Mouse (Mus musculus): ENCODE results near the gene Cygb.
"Not testable (repeated sequence)": the region's sequence is repeated elsewhere in the genome, so short reads cannot be mapped to it uniquely, and the experiment has no call there.

Cygb gene

DNA sequence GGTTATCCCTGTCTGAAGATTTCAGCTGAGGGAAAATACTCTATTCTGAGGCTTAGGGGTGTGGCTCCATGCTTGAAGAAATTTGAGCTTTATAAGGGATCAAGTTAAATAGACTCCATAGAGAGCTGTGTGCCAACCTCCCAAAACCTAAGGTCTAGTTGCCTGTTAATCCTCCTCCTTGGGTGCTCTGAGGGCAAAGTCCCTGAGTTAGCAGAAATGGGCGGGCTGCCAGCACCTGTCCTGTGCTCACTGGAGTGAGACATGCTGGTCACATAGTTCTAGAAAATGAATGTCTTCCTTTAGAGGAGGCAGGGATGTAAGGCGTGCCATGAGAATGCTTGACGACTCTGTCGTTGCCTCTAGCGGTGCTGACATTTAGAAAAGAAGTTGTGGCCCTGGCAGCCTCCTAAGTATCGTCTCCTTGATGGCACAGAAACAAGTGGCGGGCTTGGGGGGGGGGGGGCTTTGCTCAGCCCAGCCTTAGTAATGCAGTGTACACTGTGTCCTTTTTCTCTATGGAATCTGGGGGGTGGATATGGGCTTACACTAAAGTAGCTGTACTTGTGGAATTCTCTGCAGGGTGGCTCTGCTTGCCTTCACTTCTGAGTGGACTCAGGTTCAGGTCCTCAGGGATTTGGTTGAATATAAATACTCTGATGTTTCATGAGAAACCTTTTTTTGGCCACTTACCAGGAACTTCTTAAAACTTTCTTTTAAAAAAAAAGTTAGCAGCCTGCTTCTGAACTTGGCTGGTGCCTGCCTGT is 20.7 kb upstream of the Cygb start:
- no peak for DNase-seq (ENCODE audit: low read depth, low spot score)

DNA sequence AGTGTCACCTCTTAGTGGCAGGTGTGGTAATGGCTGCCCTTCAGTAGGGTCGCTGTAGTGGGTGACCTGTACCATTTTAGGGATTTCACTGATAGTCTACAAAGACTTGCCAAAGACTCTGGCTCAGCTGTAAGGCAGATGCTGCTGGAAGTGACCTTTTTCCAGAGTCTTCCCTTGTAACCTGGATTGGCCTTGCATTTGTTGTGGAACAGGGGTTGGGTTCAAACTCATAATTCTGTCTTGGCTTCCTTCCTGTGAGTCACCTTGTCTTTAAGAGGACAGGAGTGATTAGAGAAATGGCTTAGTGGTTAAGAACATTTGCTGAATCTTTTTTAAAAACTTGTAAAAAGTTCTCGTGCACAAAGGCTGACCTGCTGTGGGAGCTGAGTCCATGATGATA is 19.3 kb upstream of the Cygb start:
- no peak for DNase-seq (ENCODE audit: low read depth, low spot score)

DNA sequence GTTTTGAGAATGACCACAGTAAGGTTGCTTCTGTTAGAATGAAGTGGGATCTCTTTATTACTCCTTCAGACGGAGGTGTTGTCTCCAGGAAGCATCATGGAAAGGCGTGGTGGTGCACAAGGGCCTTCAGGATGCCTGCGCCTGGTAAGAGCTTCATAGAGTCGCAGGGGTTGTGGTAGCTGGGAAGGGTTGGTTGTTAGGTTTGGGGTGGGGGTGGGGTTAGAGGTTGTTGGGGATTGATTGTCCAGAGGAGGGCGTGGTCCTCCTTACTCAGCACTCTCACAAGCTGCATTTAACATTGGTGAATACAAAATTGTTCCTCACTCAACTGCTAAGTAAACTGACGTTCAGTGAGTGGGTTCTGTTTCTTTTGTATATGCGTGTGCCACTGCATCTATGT is 18.5 kb upstream of the Cygb start:
- DNase-seq (ENCODE audit: low read depth, low spot score) = peak; percentile 88

DNA sequence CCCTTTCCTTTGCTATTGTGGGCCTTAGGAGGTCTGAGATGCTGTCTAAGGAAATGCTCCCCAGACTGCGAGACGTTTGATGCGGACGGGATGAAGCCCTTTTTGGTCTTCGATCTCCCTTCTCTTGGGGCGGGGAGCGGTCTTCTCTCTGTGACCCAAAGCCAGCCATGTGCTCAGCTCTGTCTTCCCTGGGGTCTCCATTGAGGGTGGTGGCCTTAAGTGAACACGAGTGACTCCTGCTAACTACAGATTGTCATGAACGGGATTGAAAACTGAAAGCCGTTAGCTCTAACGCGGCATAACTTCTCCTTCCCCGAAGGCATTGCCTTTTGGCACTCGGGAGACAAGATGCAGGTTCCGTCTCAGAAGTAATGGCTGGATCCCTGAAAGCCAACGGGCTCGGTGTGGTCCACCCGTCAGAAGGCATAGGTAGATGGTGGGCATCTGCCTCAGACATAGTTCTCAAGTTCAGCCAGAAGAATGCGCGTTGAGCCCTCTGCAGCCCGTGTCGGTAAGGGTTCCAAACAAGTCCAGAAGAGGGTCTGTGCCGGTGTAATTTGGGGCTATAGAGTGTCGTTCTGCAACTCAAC is 17.8 kb upstream of the Cygb start:
- DNase-seq (ENCODE audit: low read depth, low spot score) = no peak

DNA sequence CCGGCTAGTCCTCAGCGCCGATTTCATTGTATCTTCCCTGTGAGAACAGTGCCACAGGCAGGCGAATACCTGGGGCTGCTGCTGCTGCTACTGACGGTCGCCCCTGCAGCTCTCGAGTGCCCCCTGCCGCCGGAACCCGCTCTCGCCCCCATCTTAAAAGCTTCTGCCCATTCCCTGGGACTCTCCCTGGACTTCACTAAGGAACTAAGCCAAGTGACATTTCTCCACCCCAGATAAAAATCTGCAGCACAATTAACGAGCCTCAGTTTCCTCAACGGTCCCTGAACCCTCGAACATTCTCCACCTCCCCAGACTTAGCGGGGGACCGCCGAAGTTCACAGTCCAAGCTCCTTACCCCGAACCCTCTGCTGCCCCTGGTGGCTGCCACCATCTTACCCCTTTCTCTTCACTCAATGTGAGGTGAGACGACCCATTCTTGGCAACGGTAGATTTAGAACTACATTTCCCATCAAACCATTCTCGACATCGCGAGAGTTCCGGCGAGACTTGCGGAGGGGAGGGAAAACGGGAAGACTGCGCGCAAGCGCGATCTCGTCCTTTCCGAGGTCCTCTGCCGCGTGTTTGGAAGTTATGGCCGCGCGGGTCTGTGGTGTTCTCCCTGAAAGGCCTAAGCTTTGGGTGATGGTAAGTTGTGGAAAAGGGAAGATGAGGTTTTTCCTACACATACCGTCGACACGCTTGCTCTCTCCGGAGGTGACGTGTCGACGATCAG is 17.2 kb upstream of the Cygb start:
- DNase-seq (ENCODE audit: low read depth, low spot score) = peak; percentile 99

DNA sequence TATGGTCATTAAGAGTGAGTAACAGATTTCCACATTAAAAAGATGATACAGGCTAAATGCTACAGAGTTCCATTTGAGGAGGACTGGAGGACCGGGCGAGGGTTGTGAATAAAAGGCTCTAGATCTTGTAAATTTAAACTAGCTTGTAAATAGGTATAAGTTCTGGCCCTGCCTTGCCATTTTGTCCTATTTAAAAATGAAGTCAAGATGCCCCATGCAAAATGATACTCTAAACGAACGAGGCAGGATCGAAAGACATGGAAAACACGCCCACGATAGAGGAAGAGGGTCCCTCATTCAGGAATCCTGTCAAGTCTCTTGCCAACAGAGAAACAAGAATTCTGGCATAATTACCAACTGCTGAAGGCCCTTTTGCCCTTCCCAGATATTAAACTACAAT is 16.3 kb upstream of the Cygb start:
- DNase-seq (ENCODE audit: low read depth, low spot score) = no peak

DNA sequence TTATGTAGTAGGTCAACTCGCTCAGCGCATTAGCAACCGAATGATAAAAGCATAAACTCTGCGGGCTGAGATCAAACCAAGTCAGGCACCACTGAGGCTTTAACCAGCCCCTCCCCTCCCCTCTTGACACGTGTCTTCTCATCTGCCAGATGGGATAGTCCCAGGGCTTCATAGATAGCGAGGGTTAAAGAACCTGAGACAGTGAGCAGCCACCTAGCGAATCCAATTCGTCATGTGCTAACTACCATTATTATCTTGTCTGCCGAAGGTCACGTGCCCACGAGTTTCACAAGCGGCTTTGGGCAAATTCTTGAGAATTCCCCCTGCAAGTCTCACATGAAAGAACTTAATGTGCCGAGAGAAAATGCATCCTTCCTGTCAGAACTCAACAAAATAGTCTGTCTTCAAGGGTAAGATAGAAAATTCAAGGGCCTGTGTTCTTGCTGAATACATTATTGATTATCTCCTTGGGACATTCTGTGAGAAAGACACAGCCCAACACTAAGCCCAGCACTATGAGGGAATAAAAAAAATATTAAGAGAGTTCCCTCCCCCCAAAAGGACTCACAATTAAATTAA is 15.8 kb upstream of the Cygb start:
- no peak for DNase-seq (ENCODE audit: low read depth, low spot score)

DNA sequence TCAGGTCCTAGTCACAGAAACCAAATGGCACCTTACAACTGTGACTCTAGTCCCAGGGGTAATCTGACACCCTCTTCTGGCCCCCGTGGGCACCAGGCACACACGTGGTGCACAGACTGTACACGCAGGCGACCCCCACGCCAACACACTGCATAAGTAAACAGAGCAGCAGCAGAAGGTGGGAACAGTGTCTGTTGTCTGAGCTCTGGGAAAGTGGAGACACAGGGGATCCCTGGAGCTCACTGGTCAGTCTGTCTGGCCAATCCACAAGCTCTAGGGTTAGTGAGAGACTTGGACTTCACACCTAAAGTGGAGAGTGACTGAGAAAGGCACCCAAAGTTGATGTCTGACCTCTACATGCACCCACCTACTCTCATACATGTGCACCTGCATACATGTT is 15.2 kb upstream of the Cygb start:
- no peak for DNase-seq (ENCODE audit: low read depth, low spot score)

DNA sequence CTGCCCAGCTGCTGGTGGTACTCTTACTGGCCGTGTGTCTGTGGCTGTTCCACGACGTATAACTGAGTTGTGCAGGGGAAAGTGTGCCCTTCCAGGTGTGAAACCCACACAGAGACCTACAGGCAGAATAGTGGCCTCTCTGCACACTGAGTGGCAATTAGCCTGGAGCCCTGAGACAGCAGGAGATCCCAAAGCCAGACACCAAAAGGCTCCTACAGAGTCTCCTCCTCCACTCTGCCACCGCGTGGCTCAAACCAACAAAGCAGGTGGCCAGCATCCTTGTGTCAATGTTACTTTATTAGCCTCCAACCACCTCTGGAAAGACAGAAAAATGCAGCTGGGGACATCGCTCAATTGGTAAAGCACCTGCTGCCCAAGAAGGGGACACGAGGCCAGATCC is 14.7 kb upstream of the Cygb start:
- no peak for DNase-seq (ENCODE audit: low read depth, low spot score)

DNA sequence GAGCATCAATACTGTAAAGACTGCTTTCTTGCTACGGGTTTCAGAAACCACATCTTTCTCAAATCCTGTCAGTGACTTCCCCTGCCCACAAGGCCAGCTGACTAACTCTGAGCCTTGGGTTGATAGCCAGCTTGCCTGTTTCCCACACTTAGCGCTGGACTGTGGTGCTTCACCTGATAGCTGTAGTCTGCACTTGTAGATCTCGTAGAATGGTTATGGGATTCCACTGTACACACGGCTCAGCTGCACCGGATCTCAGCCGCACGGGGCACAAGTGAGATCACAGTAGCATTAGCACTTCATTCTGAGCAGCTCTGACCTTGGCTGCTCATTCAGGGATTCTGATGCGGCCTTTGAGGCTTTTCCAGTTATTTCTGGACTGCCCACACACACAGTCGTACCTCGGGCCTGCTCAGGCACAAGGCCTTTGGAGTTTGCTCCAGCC is 14.3 kb upstream of the Cygb start:
- DNase-seq (ENCODE audit: low read depth, low spot score) = no peak

DNA sequence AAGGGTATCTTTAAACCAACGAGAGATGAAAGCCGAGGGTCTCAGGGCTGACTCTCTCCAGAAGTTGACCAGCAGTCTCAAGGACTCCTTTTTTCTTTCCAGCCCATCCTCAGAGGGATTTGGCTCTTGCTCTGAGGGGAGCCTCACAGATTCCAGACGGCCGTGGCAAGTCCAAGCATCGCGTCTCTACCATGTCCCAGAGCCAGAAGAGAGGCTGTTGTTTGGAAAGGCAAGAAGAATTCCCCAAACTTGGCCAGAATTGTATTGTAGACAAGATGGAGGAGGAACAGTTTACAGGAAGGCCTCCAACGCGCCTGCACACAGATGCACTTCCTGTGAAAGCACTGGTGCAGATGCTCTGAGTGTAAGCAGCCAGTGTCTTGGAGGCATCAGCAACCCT is 13.8 kb upstream of the Cygb start:
- no peak for DNase-seq (ENCODE audit: low read depth, low spot score)

DNA sequence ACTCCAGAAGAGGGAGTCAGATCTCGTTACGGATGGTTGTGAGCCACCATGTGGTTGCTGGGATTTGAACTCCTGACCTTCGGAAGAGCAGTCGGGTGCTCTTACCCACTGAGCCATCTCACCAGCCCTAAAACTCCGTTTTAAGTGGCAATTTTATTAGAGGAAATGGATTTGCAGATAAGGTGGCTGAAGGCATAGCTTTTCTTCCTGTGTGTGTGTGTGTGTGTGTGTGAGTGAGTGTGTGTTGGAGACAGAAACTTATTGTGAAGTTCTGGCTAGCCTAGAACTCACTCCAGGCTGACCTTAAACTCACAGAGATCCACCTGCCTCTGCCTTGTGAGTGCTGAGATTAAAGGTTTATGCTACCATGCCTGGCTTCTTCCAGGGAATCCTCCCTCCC is 12.9 kb upstream of the Cygb start:
- not testable (repeated sequence) for DNase-seq (ENCODE audit: low read depth, low spot score)

DNA sequence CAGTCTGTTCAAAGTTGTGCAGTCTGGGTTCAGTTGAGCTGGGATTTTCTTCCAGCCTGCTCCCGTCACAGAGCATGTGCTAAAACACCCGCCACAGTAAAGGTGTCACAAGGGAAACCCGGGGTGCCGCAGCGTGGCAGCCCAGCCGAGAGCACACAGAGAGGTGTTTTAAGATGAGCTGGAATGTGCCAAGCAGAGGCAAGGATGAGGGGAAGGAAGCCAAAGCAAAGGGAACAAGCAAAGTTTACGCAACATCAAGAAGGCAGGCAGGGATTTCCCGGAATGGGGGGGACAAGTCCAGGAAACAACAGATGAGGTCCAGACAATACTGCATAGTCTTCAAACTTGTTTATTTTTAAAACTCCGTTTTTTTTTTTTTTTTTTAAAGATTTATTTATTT is 12.5 kb upstream of the Cygb start:
- no peak for DNase-seq (ENCODE audit: low read depth, low spot score)

DNA sequence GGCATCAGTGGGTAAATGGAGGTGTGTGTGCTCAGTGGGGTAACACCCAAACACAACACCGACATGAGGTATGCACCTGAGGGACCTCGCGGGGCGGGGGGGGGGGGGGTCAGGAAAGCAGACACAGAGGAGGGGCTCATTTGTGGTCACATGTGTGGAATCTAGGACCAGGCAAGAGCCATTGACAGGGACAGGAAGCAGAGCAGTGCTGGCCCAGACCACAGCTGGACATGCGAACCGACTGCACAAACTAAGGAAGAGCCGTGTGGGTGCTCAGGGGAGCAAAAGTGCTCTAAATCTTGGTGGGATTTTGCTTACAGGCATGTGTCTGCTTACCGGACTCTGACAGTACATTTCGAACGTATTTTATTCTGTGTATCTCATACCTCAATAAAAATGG is 11.2 kb upstream of the Cygb start:
- no peak for DNase-seq (ENCODE audit: low read depth, low spot score)

DNA sequence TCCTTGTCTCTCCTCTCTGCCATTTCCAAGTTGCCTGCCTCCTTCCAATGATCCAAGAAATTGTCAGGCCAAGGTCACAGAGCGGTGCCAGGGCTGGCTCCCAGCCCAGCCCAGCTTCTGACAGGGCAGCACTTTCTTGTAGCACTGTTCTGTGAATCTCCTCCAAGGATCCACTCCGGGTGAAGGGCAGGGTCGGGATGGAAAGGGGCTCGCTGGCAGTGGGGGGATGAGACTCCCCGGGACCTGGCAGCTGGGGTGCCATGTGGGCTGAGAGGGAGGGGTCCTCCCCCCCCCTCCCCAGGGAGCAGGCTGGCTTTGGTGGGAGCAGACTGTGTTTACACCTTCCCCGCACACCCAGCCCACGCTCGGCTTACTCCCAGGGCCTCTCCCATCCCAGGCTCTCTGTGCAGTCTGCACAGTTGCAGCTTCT is 7.8 kb upstream of the Cygb start:
- DNase-seq (ENCODE audit: low read depth, low spot score) = no peak

DNA sequence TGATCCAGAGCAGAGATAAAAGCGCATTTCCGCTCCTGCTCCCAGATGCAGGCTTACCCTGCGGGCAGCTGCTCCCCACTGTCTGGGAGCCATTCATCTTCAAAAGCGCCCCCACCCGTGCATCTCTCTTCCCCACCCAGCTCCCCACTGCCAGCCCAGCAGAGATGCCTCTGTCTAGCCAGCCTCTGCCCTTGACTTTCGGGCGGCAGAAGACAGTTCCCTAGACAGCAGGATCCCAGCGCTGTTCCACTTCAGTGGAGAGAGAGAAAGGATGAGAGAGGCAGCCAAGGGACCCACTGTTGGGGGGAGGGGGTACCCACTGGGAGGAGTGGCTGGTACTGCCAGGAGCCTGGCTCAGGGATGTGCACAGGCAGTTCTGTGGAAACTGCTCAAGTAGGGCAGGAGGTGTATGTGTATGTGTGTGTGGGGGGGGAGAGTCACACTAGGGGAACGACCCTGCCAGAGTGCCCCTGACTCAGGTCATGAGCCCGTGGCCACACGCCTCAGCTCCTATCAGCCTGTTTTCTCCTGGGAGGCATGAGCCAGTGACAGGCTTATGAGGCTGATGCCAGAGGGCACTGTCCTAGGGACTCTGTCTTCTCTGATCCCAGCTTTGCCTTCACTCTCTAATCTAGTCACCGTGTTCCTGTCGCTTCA is 7.3 kb upstream of the Cygb start:
- DNase-seq (ENCODE audit: low read depth, low spot score) = no peak

DNA sequence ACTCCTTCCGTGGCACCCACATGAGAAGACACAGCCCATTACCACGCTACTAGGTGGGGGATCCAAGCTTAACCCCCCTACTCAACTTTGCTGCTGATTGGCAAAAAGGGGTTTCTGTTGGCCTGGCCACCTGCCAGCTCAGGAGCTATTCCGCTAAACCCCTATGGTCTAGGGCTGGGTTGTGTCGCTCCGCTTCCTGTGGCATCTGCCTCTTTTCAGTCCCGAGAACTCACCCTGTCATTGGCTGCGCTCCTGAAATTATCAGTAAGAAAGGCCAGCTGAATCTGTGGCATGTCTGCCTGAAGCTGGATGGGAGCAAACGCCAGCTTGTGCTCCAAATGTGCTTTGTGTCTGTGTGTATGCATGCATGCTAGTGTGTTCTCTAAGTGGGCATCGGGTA is 6.1 kb upstream of the Cygb start:
- no peak for DNase-seq (ENCODE audit: low read depth, low spot score)

DNA sequence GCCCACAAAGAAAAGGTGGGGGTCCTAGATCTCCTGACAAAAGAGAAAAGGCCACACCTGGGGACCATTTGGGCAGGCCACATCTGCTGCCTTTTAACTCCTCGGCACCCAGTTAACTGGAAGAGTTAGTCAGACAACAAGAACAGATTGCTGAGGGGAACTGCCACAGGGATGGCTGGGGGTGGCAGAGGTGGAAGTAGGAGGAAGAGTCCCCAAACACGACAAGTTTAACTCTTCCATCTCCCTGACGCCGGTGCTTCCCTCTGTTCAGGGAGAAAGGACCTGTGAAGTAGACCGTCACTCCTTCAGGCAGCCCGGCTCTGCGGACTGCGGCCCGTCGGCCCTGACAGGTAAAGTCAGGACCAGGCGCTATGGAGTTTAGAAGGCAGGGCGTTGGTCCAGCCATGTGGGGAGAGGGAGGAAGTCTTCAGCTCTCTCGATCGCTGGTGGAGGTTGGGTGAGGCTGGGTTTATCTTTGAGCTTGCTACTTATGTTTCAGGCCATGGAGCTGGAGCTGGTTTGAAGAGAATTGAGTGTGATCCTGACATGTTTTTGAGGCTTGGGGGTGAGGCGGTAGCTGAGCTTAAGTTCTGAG is 5.0 kb upstream of the Cygb start:
- DNase-seq (ENCODE audit: low read depth, low spot score) = no peak

DNA sequence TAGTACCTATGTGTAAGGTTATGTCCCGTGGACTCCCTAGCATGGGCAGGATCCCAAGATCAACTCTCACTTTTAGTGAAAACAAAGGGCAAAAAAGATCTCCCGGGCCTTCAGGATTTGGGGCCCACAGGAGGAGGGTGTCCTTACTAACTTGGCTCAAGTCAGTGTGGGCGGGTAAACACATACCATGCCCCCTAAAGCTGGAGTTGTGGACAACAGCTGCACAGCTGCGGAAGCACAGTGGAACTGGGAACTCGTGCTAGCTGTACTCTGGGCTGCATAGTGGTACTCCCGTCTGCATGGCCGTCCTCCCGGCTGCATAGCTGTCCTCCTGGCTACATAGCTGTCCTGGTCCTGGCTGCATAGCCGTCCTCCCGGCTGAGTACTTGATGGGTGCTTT is 4.1 kb upstream of the Cygb start:
- no peak for DNase-seq (ENCODE audit: low read depth, low spot score)

DNA sequence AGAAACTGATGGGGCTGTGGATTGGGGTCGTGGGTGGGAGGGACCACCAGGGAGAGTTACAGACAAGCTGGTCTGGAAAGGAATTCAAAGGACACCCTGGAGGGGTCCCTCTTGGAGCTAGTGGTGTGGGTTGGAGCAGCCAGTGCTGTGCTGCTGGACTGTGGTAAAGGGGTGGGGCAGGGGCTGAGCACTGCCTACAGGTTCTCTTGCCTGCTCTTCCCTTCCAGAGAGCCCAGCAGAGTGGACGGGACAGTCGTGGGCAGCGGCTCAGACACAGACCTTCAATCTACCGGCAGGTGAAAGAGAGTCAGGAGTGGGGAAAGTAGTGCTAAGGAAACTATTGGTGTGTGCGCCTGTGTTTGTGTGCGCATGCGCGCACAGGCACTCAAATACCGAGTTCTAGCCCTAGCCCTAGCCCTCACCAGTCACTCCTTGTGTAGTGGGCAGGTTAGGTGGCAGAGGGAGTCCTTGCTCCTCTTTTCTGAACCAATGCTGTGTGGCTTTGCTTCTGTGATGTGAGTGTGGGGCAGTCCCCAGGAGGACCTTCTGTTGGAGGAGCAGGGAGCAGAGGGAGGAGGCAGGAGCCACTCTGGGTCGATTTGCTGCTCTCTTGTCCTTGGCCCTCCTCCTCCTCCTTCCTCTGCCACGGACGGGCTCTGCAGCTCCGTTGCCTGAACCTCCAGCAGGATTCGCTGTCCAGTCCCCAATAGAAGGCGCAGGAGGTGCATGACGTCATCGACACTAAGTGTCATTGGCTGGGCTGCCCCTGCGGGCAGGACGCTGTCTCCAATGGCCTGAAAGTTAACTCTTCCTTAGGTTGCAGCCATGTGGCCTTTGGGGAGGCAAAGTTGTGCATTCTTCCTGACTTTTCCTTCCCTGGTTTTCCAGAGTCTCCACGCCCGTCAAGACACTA is 3.5 kb upstream of the Cygb start:
- DNase-seq (ENCODE audit: low read depth, low spot score) = peak; percentile 98
